Comparison of ENCODE assay signal across 13 mouse cellular contexts in the genomic region with DNA sequence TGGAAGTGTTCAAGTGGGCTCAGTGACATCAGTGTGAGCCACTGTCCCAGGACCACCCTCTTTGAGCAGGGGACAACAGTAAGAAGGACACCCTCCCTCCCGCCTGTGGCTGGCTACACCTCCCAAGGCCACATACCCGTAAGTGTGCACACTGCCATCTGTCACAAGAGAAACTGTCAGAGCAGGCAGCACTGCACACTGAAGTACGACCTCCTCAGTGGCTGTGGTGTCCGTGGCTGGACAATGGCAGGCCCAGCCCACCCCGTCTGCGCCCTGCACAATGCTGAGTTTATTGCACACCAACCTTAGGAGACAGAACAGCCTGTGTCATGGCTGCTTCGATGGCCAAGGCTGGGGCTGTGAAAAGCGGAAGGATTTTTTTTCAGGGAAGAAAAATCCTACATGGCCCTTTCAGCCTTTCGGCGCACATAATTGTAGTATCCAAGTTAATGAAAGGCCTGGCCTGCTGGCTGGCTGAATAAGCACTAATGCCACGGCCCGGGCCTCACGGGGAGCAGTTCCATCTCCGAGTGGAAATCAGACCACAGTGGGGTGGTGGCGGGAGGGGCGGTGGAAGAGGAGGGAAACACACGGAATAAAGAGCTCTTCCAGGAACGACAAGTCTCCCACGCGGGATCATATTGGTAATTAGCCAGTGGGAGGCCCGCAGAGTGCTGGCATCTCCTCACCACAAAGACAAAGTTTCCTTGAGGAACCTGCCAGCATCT. TPM values are rescaled to one million over a fixed set of nuclear protein-coding genes. Genes with fewer than 3 reads are reported as not detected.
DNase-seq lines count a peak whose midpoint lies in the region; ATAC-seq and TF ChIP-seq lines count a peak whose summit lies in the region.
"Had no signal": no experiment of that assay in that cellular context is flagged by ENCODE, and none has a peak within 500 bp of the region (broad histone marks: within the 10 kb centered on the region; RNA-seq: fewer than 3 reads in every experiment).

No protein-coding gene starts in this region.

- WGBS in forebrain, embryonic 10.5 days: 49% methylated on average over 21 of the region's 21 CpGs
- 26% methylated on average over 21 of the region's 21 CpGs for WGBS in hindbrain, embryonic 16.5 days
- 14% methylated on average over 21 of the region's 21 CpGs for WGBS in olfactory bulb, adult 2 months

- peak overlapping the region; percentile 78 for H3K27ac ChIP-seq in forebrain, embryonic 10.5 days
- H3K27ac ChIP-seq in hindbrain, embryonic 16.5 days (ENCODE audit: low read depth, low read length): peak overlapping the region; percentile 49
- peak overlapping the region; percentile 83 for H3K27ac ChIP-seq in olfactory bulb, adult 2 months (ENCODE audit: insufficient read depth, low read depth, low read length)
- H3K27ac ChIP-seq: embryonic facial prominence, embryonic 13.5 days; heart, embryonic 13.5 days; intestine, embryonic 15.5 days; liver, embryonic 13.5 days had no signal

- no peaks in the 10 kb centered on the region for H3K9me3 ChIP-seq in forebrain, embryonic 10.5 days
- no peaks in the 10 kb centered on the region for H3K9me3 ChIP-seq in hindbrain, embryonic 16.5 days (ENCODE audit: control insufficient read depth, low read length)
- H3K9me3 ChIP-seq: embryonic facial prominence, embryonic 13.5 days; heart, embryonic 13.5 days; intestine, embryonic 15.5 days; liver, embryonic 13.5 days had no signal

- peak overlapping the region; percentile 14; the same call in 1 of the 2 replicates for H3K4me2 ChIP-seq in hindbrain, embryonic 16.5 days (ENCODE audit: low read length)
- H3K4me2 ChIP-seq: embryonic facial prominence, embryonic 13.5 days; heart, embryonic 13.5 days; intestine, embryonic 15.5 days; liver, embryonic 13.5 days had no signal

- peaks cover 40% of the 10 kb centered on the region for H3K27me3 ChIP-seq in forebrain, embryonic 10.5 days (ENCODE audit: poor library complexity, severe bottlenecking)
- no peaks in the 10 kb centered on the region for H3K27me3 ChIP-seq in hindbrain, embryonic 16.5 days (replicated peaks; ENCODE audit: control insufficient read depth, insufficient read depth, low read length)

- no peaks in the 10 kb centered on the region for H3K36me3 ChIP-seq in forebrain, embryonic 10.5 days (replicated peaks)
- no peaks in the 10 kb centered on the region for H3K36me3 ChIP-seq in hindbrain, embryonic 16.5 days (ENCODE audit: control insufficient read depth, insufficient read depth, low read length)
- H3K36me3 ChIP-seq: embryonic facial prominence, embryonic 13.5 days; heart, embryonic 13.5 days; intestine, embryonic 15.5 days; liver, embryonic 13.5 days had no signal

- peak; percentile 50; the same call in 1 of the 2 replicates for ATAC-seq in hindbrain, embryonic 16.5 days
- no peak for ATAC-seq in erythroblast, adult 5-6 weeks (replicated peaks; ENCODE audit: low FRiP score, poor library complexity, severe bottlenecking)
- ATAC-seq: intestine, embryonic 15.5 days had no signal

- H3K9ac ChIP-seq in hindbrain, embryonic 16.5 days (ENCODE audit: low read depth, low read length): peak overlapping the region; percentile 36
- H3K9ac ChIP-seq: embryonic facial prominence, embryonic 13.5 days; heart, embryonic 13.5 days; intestine, embryonic 15.5 days; liver, embryonic 13.5 days had no signal

- H3K4me3 ChIP-seq in forebrain, embryonic 10.5 days: no peak overlapping the region
- H3K4me3 ChIP-seq in hindbrain, embryonic 16.5 days (ENCODE audit: low read length): no peak overlapping the region
- no peak overlapping the region; the same call in 1 of the 2 replicates for H3K4me3 ChIP-seq in olfactory bulb, adult 2 months (ENCODE audit: insufficient read depth, low read depth, low read length)
- H3K4me3 ChIP-seq: embryonic facial prominence, embryonic 13.5 days; heart, embryonic 13.5 days; intestine, embryonic 15.5 days; liver, embryonic 13.5 days had no signal

- DNase-seq in left cerebral cortex, postnatal 36 days (ENCODE audit: low spot score in 2 of 2): peak; percentile 41 to 55
- no peak for DNase-seq in left cerebral cortex, adult 11 months (ENCODE audit: low spot score)
- DNase-seq in forebrain, embryonic 10.5 days (ENCODE audit: extremely low spot score, low spot score): no peak
- DNase-seq in testis, postnatal 14 days (ENCODE audit: low spot score): no peak
- no peak for DNase-seq in spleen, postnatal 4 days (ENCODE audit: low spot score in 2 of 2)
- DNase-seq: adrenal gland, postnatal 25 days; liver, embryonic 13.5 days had no signal

- intact Hi-C loops in left cerebral cortex, postnatal 36 days (cut with DNase I): no loop called here

- TF ChIP-seq CTCF in olfactory bulb, adult 2 months (IDR thresholded peaks at IDR 0.05; ENCODE audit: insufficient read depth, low read depth, low read length): no peak

- no peak for TF ChIP-seq POLR2A in olfactory bulb, adult 2 months (IDR thresholded peaks at IDR 0.05; ENCODE audit: insufficient read depth, low read depth, low read length)

- peaks cover 53% of the 10 kb centered on the region for H3K4me1 ChIP-seq in forebrain, embryonic 10.5 days
- H3K4me1 ChIP-seq in hindbrain, embryonic 16.5 days (ENCODE audit: control insufficient read depth, insufficient read depth, low read depth, low read length): peaks cover 23% of the 10 kb centered on the region
- H3K4me1 ChIP-seq in olfactory bulb, adult 2 months (ENCODE audit: control insufficient read depth, insufficient read depth, low read length): peaks cover 73% of the 10 kb centered on the region
- H3K4me1 ChIP-seq: intestine, embryonic 15.5 days; liver, embryonic 13.5 days had no signal

RNA-seq across cellular contexts. Expression of gene Rbfox3, which starts 14.1 kb away (rescaled TPM):
- 100 to 1,000 TPM; 350 to 371 TPM for total RNA-seq in left cerebral cortex, postnatal 36 days (2021)
- polyA plus RNA-seq in forebrain, embryonic 10.5 days (2016; fragmentation: Nextera tagmentation; extraction: Ambion mirVana): 2.0 and 2.6 TPM in 2 replicates
- 68.4 and 69.4 TPM in 2 replicates for polyA plus RNA-seq in hindbrain, embryonic 16.5 days (2015; fragmentation: Nextera tagmentation; extraction: Ambion mirVana)
- polyA plus RNA-seq in olfactory bulb, adult 2 months (2012; ENCODE audit: insufficient read depth, insufficient read length, low replicate concordance, missing spikeins): 164 TPM in 1 of 2 replicates, not detected in the other
- total RNA-seq in erythroblast, adult 5-6 weeks (2015; ENCODE audit: low replicate concordance): not detected in 2 replicates
- not detected in 2 replicates for total RNA-seq in erythroblast, adult 5-6 weeks (2017; ENCODE audit: low replicate concordance)

Comparison
In these comparisons a context has a peak if more than half of its experiments do, and no peak if none do; other contexts are left out.
1. DNase-seq: peak in left cerebral cortex, postnatal 36 days (2 of 2); none in left cerebral cortex, adult 11 months (single experiment), forebrain, embryonic 10.5 days (single experiment), testis, postnatal 14 days (single experiment) and spleen, postnatal 4 days (0 of 2).
2. Peak in every context shown above with its lines, with median percentiles within 50 percentile points of each other: H3K27ac ChIP-seq.